Mouse (Mus musculus) lung, postnatal 14 days (tissue): ENCODE measurements at regions not wholly inside any gene's neighbourhood (a gene's known extent, or its start where the extent isn't known, plus 50 kb on each side); places are given as distances from the start of the nearest gene placed in this dataset.

Experiments used
- DNase-seq: peaks from one replicate; pipeline ENCODE4 v3.0.0; 2021

DNA sequence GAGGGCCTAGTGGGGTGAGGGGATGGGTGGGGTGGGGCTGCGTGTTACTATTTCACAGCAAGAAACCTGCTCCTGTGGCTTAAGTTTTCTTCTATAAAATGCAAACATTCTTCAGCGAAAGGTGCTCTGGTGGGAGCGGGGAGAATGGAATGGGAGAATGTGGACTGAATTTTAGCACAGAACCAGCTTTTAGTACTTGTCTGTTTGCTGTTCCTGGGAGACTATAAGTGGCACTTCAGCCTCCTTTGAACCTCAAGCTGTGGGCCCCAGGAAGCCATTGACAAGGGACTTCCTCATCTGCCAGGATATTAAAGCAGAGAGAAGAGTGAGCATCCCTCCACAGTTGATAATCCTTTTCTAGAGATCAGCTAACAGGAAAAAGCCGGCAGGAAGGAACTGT, 580.2 kb downstream of the Zfp706 start:
- DNase-seq, result no peak

GRCm38 (mm10) chr15:36425902-36426301, 581.7 kb downstream of the Zfp706 start:
- DNase-seq, result no peak

- DNase-seq, result no peak
Observed at GRCm38 (mm10) chr15:36424047-36424446, 583.5 kb downstream of the Zfp706 start.

- DNase-seq, result no peak
Observed at GRCm38 (mm10) chr15:36422781-36423180, 584.8 kb downstream of the Zfp706 start.

DNA sequence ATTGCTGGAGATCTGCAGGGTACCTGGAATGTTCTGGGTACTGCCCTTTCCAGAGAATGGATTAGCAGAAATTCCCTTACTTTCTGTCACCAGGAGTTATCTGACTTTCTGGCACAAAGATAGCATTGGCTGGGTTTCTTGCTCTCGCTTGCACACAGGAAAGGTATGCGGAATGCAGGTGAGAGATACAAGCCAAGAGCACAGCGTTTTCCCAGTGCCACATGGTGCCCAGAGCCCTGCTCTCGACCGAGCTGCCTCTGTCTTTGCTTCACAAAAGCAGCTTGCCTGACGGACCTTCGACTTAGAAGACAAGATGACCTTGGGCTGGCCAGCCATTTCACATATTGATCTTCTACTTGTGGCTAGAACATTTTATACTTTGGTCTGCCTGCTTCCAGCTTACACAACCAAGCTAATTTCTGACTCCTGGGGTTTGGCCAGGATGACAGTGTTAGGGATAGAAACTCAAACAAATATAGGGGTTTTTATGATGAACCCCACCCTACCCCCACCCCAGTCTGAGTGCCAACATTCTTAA, 587.6 kb downstream of the Zfp706 start:
- DNase-seq, result no peak

- no peak for DNase-seq
Observed at GRCm38 (mm10) chr15:36417426-36417825, 590.1 kb downstream of the Zfp706 start.

- DNase-seq, result no peak
Observed at GRCm38 (mm10) chr15:36415552-36416249, 591.9 kb downstream of the Zfp706 start.

GRCm38 (mm10) chr15:36412016-36412415, 595.6 kb downstream of the Zfp706 start:
- no peak for DNase-seq

- DNase-seq, result no peak
Observed at GRCm38 (mm10) chr15:36405446-36405845, 602.1 kb downstream of the Zfp706 start.

DNA sequence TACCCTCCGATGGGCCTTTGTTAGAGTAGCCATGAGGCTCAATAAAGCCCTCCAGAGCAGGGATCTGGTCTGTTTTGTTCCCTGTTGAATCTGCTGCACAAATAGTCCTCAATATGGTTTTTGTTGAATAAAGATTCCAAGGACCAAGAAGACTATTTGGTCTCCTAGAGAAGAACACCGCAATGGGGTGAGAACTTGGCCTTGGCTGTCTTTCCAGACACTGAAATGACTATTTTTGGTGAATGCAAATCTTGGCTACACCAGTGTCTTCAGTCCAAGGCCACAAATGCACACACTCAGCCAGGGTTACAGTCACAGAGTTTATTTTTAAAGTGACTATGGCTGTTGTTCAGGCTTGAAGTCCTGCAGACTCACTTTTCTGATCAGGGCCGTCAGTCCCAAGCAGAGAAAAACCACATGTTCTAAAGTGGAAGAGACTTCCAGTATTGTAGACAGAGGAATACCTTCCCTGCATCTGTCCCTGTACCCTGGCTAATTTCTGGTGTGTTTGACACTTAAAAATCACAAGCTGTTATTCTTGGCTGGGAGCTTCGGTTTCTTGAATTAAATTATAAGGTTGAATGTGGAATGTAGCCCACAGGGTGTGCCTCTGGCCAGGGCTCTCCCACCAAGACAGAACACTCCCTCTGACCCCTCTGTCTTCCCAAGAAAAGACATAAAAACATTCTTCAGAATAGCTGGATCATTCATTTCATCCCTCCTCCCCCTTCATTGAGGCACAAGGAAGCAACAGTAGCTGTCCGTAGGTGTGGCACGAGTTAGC, 604.0 kb downstream of the Zfp706 start:
- no peak for DNase-seq

- no peak for DNase-seq
Observed at GRCm38 (mm10) chr15:36402051-36402450, 605.5 kb downstream of the Zfp706 start.

GRCm38 (mm10) chr15:36400311-36400840, 607.2 kb downstream of the Zfp706 start:
- DNase-seq, result no peak

- DNase-seq, result peak; percentile 38
Observed at GRCm38 (mm10) chr15:36399355-36400012, 608.1 kb downstream of the Zfp706 start.

DNA sequence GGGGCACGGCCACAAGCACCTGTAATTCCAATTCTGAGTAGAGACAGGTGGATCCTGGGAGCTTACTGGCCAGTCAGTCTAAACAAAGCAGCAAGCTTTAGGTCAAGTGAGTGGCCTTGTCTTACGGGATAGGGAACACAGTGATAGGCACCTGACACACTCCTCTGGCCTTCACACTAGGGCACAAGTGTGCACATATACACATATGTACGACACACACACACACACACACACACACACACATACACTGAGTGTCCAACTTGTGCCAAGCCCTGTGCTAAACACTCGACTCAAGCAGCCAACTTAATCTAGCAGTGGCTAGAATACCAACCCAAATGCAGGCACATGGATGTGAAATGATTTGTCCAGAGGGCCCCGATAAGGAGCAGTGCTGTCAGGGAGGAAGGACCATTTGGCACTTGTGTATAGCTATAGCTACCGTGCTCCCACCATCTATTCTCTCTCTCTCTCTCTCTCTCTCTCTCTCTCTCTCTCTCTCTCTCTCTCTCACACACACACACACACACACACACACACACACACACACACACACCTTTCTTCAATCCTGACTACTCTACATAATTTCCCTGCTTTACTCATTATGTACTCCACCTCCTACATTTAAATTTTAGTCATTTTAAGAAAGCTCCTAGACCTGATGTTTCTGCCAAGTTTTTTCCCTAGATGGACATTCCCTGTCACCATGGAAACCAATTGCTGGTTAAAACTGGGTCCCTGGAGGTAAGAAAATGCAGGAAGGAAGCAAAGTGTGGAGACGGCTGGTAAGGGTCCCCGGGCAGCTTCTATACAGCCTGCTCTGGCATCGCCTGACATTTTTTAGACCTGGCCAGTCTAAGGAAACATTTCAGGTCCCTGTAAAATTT, 609.2 kb downstream of the Zfp706 start:
- DNase-seq, result no peak

DNA sequence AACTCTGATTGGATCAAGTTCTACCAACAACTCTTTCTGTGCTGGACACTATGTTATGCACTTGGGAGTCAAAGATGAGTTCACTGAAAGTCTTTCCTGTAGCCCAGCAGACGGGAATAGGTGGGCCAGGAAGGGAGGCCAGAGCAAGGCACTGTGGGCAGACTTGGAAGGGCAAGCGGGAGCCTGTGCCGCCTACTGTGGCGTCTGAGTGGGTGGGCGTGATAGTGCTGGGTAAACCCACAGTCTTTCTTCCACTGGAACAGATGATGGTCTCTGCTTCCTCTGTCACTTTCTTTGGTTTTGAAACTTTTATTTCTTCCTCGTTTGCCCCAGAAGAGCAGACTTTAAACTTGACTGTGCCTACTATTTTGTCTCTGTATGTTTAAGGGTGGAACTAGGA, 610.8 kb downstream of the Zfp706 start:
- no peak for DNase-seq

DNA sequence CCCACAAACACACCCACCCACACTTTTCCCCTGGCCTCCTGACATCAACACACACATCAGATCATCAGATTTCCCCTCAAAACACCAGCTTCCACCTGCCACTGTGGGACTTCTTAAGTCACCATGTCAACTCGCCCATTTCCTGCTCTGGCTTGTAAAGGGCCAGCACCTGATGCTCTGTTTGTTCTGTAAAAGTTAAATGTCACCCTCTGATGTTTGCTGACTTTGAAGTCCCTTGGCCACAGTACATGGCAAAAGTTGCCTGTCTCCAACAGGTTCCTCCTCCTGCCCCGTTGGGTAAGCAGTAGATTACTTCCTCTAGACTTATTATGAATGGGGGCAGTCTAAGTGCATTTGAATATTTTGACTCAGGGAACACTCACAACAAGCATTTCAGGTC, 611.3 kb downstream of the Zfp706 start:
- no peak for DNase-seq

- no peak for DNase-seq
Observed at GRCm38 (mm10) chr15:36395672-36396050, 611.9 kb downstream of the Zfp706 start.

GRCm38 (mm10) chr15:36394914-36395671, 612.5 kb downstream of the Zfp706 start:
- no peak for DNase-seq

- no peak for DNase-seq
Observed at GRCm38 (mm10) chr15:36389775-36390174, 617.8 kb downstream of the Zfp706 start.

DNA sequence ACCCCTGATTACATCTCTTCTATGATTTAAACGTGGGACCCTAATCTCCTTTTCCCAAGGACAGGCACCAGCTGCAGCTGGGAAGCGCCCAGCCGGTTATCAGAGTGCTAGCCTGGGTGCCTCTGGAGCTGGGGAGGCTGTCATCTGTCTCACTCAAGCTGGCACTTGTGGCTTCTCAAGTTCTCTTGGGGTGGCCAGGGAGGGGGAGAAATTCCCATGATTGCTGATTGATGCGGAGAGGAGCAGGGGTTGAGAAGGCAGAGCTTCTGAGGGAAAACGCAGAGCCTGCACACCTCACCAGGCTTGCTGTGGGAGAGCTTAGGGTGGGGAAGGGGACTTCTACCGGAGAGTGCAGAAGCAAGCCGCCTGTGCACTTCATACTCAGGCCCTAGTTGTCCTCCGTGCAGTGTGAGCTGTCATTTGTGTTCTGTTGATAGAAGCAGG, 626.3 kb downstream of the Zfp706 start:
- no peak for DNase-seq

GRCm38 (mm10) chr15:36380461-36381227, 626.9 kb downstream of the Zfp706 start:
- DNase-seq, result no peak
